Mouse (Mus musculus) lung, embryonic 16.5 days (tissue): ENCODE data around the gene Ect2l. TPM values are rescaled to one million over a fixed set of nuclear protein-coding genes. Genes with fewer than 3 reads are reported as not detected.

ENCODE experiments used
- ATAC-seq: fragments of 200-750 bp; cut with Nextera tagmentation; 2 replicates; pipeline ENCODE4 v1.8.0; 2017; ENCODE audit warnings: low read depth, mild to moderate bottlenecking, moderate library complexity
- H3K27ac ChIP-seq: fragments of 300-500 bp; sonication (generic); 2 replicates; pipeline ENCODE4 v1.5.1; 2014; ENCODE audit warnings: mild to moderate bottlenecking, control low read depth, low read length
- H3K27me3 ChIP-seq: fragments of 300-500 bp; sonication (generic); 2 replicates; pipeline ENCODE4 v1.6.1; 2014; ENCODE audit warnings: low read depth, low read length, mixed read lengths; ENCODE audit not compliant: control insufficient read depth, insufficient read depth
- H3K36me3 ChIP-seq: fragments of 300-500 bp; sonication (generic); 2 replicates; pipeline ENCODE4 v1.6.1; 2014; ENCODE audit warnings: low read length; ENCODE audit not compliant: control insufficient read depth, insufficient read depth
- H3K4me1 ChIP-seq: fragments of 300-500 bp; sonication (generic); replicated peaks from 2 replicates; pipeline ENCODE4 v1.6.1; 2014; ENCODE audit warnings: low read length, mixed read lengths; ENCODE audit not compliant: control insufficient read depth, insufficient read depth
- H3K4me2 ChIP-seq: fragments of 300-500 bp; sonication (generic); 2 replicates; pipeline ENCODE4 v1.6.1; 2014; ENCODE audit warnings: low read depth, low read length, control low read depth
- H3K4me3 ChIP-seq: fragments of 300-500 bp; sonication (generic); 2 replicates; pipeline ENCODE4 v1.5.1; 2014; ENCODE audit warnings: mild to moderate bottlenecking, low read length, control low read depth
- H3K9ac ChIP-seq: fragments of 300-500 bp; sonication (generic); 2 replicates; pipeline ENCODE4 v1.6.1; 2014; ENCODE audit warnings: low read length, control low read depth
- H3K9me3 ChIP-seq: fragments of 300-500 bp; sonication (generic); 2 replicates; pipeline ENCODE4 v1.6.1; 2016; ENCODE audit warnings: low read length; ENCODE audit not compliant: control insufficient read depth
- WGBS: fragments of 180-500 bp; shearing (Covaris S2); extraction: QIAGEN DNeasy Blood & Tissue Kit; methylation state at CpG from one replicate; pipeline ENCODE4 v1.1.7; 2014; 5-methylcytosine and 5-hydroxymethylcytosine counted together
- polyA plus RNA-seq: library from polyadenylated mRNA; unstranded; fragments of >200 nt; fragmentation: Nextera tagmentation; extraction: Ambion mirVana; gene quantifications from 2 replicates; pipeline ENCODE4 v1.2.1, GENCODE M21; 2015

The Ect2l gene
- polyA plus RNA-seq, result 0.77 and 1.7 TPM in 2 replicates

GRCm38 (mm10) chr10:18210726-18211125 lies at the start of gene Ect2l:
Gene Ect2l, minus strand, starts transcription at chr10:18210890.
- 0 out of 2 replicates have a peak, but pooled peaks have one; percentile 32 for ATAC-seq
- Histone ChIP-seq H3K9me3 (no peaks in the 10 kb centered on the region), H3K4me1 (peaks cover 4% of the 10 kb centered on the region; the same call in 1 of the 2 replicates), H3K27ac (no peak within 1 kb of the TSS), H3K27me3 (no peaks in the 10 kb centered on the region), H3K9ac (no peak within 1 kb of the TSS), H3K36me3 (no peaks in the 10 kb centered on the region), H3K4me3 (no peak within 1 kb of the TSS), H3K4me2 (peak within 1 kb of the TSS; percentile 30; the same call in 1 of the 2 replicates)
- 9% methylated on average over 11 of the region's 11 CpGs for WGBS

GRCm38 (mm10) chr10:18251345-18251744 lies 40.7 kb upstream of the Ect2l start:
- H3K36me3 ChIP-seq, result no peaks in the 10 kb centered on the region
- H3K4me2 ChIP-seq, result no peak overlapping the region
- H3K4me3 ChIP-seq, result no peak overlapping the region
- H3K27ac ChIP-seq, result no peak overlapping the region
- no peak overlapping the region for H3K9ac ChIP-seq
- no peaks in the 10 kb centered on the region for H3K9me3 ChIP-seq
- 61% methylated on average over 4 of the region's 4 CpGs for WGBS
- H3K4me1 ChIP-seq, result no peaks in the 10 kb centered on the region
- no peaks in the 10 kb centered on the region for H3K27me3 ChIP-seq
- ATAC-seq, result no peak

- H3K27me3 ChIP-seq, result no peaks in the 10 kb centered on the region
- H3K9ac ChIP-seq, result no peak overlapping the region
- no peak overlapping the region for H3K4me2 ChIP-seq
- H3K36me3 ChIP-seq, result no peaks in the 10 kb centered on the region
- 41% methylated on average over 2 of the region's 2 CpGs for WGBS
- ATAC-seq, result no peak
- H3K27ac ChIP-seq, result no peak overlapping the region
- no peaks in the 10 kb centered on the region for H3K4me1 ChIP-seq
- H3K4me3 ChIP-seq, result no peak overlapping the region
- no peaks in the 10 kb centered on the region for H3K9me3 ChIP-seq
These were observed 32.9 kb upstream of the Ect2l start for GRCm38 (mm10) chr10:18243614-18244013.

GRCm38 (mm10) chr10:18237191-18237590 lies 26.5 kb upstream of the Ect2l start:
- H3K4me2 ChIP-seq, result no peak overlapping the region
- no peaks in the 10 kb centered on the region for H3K9me3 ChIP-seq
- H3K27me3 ChIP-seq, result no peaks in the 10 kb centered on the region
- H3K36me3 ChIP-seq, result no peaks in the 10 kb centered on the region
- ATAC-seq, result no peak
- no peak overlapping the region for H3K9ac ChIP-seq
- WGBS, result 74% methylated on average over 7 of the region's 7 CpGs
- H3K27ac ChIP-seq, result no peak overlapping the region
- no peak overlapping the region for H3K4me3 ChIP-seq
- peaks cover 4% of the 10 kb centered on the region; the same call in 1 of the 2 replicates for H3K4me1 ChIP-seq

GRCm38 (mm10) chr10:18236328-18236927 lies 25.7 kb upstream of the Ect2l start:
- H3K9ac ChIP-seq, result no peak overlapping the region
- ATAC-seq, result no peak
- H3K4me2 ChIP-seq, result no peak overlapping the region
- H3K27ac ChIP-seq, result no peak overlapping the region
- H3K36me3 ChIP-seq, result no peaks in the 10 kb centered on the region
- H3K9me3 ChIP-seq, result no peaks in the 10 kb centered on the region
- H3K4me1 ChIP-seq, result peaks cover 4% of the 10 kb centered on the region; the same call in 1 of the 2 replicates
- no peaks in the 10 kb centered on the region for H3K27me3 ChIP-seq
- no peak overlapping the region for H3K4me3 ChIP-seq
- 78% methylated on average over 5 of the region's 5 CpGs for WGBS

- Histone ChIP-seq H3K9me3 (no peaks in the 10 kb centered on the region), H3K27ac (no peak overlapping the region), H3K9ac (peak overlapping the region; percentile 67), H3K4me3 (peak overlapping the region; percentile 77), H3K4me1 (peaks cover 4% of the 10 kb centered on the region; the same call in 1 of the 2 replicates), H3K27me3 (no peaks in the 10 kb centered on the region), H3K4me2 (peak overlapping the region; percentile 65), H3K36me3 (no peaks in the 10 kb centered on the region)
- 10% methylated on average over 14 of the region's 14 CpGs for WGBS
- peak; percentile 51; the same call in 1 of the 2 replicates for ATAC-seq
These were observed 24.7 kb upstream of the Ect2l start for GRCm38 (mm10) chr10:18235402-18235747.

- peaks cover 4% of the 10 kb centered on the region; the same call in 1 of the 2 replicates for H3K4me1 ChIP-seq
- under 1% methylated on average over 41 of the region's 41 CpGs for WGBS
These were observed 24.1 kb upstream of the Ect2l start, which contains the start of gene Ccdc28a for GRCm38 (mm10) chr10:18234560-18235401. Gene Ccdc28a, minus strand, starts transcription at chr10:18234998.

GRCm38 (mm10) chr10:18233891-18234290 lies 23.2 kb upstream of the Ect2l start:
- Histone ChIP-seq H3K4me3 (no peak overlapping the region), H3K27ac (no peak overlapping the region), H3K4me1 (peaks cover 4% of the 10 kb centered on the region; the same call in 1 of the 2 replicates), H3K4me2 (peak overlapping the region; percentile 82; the same call in 1 of the 2 replicates), H3K27me3 (no peaks in the 10 kb centered on the region), H3K9ac (no peak overlapping the region), H3K9me3 (no peaks in the 10 kb centered on the region), H3K36me3 (no peaks in the 10 kb centered on the region)
- 34% methylated on average over 3 of the region's 3 CpGs for WGBS
- ATAC-seq, result no peak

More at GRCm38 (mm10) chr10:18234560-18235401, 24.1 kb upstream of the Ect2l start, which contains the start of gene Ccdc28a:
- peak within 1 kb of the TSS; percentile 82 for H3K4me2 ChIP-seq
- H3K27ac ChIP-seq, result no peak within 1 kb of the TSS; the same call in 1 of the 2 replicates
- H3K27me3 ChIP-seq, result no peaks in the 10 kb centered on the region
- H3K9ac ChIP-seq, result peak within 1 kb of the TSS; percentile 67
- no peaks in the 10 kb centered on the region for H3K9me3 ChIP-seq
- ATAC-seq, result peak; percentile 98
- H3K4me3 ChIP-seq, result peak within 1 kb of the TSS; percentile 77
- no peaks in the 10 kb centered on the region for H3K36me3 ChIP-seq

- no peak for ATAC-seq
These were observed 13.7 kb upstream of the Ect2l start for GRCm38 (mm10) chr10:18224386-18224785.

More at GRCm38 (mm10) chr10:18224386-18224785, 13.7 kb upstream of the Ect2l start:
- H3K9me3 ChIP-seq, result no peaks in the 10 kb centered on the region
- no peak overlapping the region for H3K4me3 ChIP-seq
- H3K4me1 ChIP-seq, result no peaks in the 10 kb centered on the region
- WGBS, result 87% methylated on average over 3 of the region's 3 CpGs
- H3K36me3 ChIP-seq, result no peaks in the 10 kb centered on the region
- H3K27me3 ChIP-seq, result no peaks in the 10 kb centered on the region
- no peak overlapping the region for H3K4me2 ChIP-seq
- no peak overlapping the region for H3K9ac ChIP-seq
- no peak overlapping the region for H3K27ac ChIP-seq
